Comparison of ENCODE assay signal across 8 mouse cellular contexts in genomic region chr11:102227270-102228190, GRCm38 (mm10). TPM values are rescaled to one million over a fixed set of nuclear protein-coding genes. Genes with fewer than 3 reads are reported as not detected.
DNase-seq lines count a peak whose midpoint lies in the region; ATAC-seq and TF ChIP-seq lines count a peak whose summit lies in the region.

No protein-coding gene starts in this region.

- H3K36me3 ChIP-seq in heart, embryonic 11.5 days (ENCODE audit: control insufficient read depth, insufficient read depth, low read length) = no peaks in the 10 kb centered on the region
- H3K36me3 ChIP-seq in heart, embryonic 16.5 days (ENCODE audit: control insufficient read depth, insufficient read depth) = no peaks in the 10 kb centered on the region; the same call in 1 of the 2 replicates
- 0 out of 2 replicates have a peak, but pooled peaks cover 8% of the 10 kb centered on the region for H3K36me3 ChIP-seq in midbrain, embryonic 12.5 days

- peak overlapping the region; percentile 93 for H3K4me2 ChIP-seq in heart, embryonic 11.5 days
- peak overlapping the region; percentile 81 for H3K4me2 ChIP-seq in heart, embryonic 16.5 days (ENCODE audit: low read depth, low read length)
- peak overlapping the region; percentile 80 for H3K4me2 ChIP-seq in midbrain, embryonic 12.5 days (replicated peaks)

- TF ChIP-seq CTCF in brain, embryonic 14.5 days (IDR thresholded peaks at IDR 0.05; ENCODE audit: borderline replicate concordance, extremely low read depth, insufficient read depth, insufficient read length) = no peak

- no peak for DNase-seq in heart, postnatal 36 days
- DNase-seq in brain, embryonic 14.5 days (ENCODE audit: low read depth) = peak; percentile 93
- no peak for DNase-seq in adrenal gland, adult 18-20 months (ENCODE audit: low spot score in 2 of 2)
- no peak for DNase-seq in left cerebral cortex, postnatal 36 days (ENCODE audit: low spot score in 2 of 2)
- no peak for DNase-seq in gastrocnemius, adult 8-10 months (ENCODE audit: low spot score in 2 of 2)

- 20% methylated on average over 12 of the region's 12 CpGs for WGBS in heart, embryonic 11.5 days (ENCODE audit: insufficient replicate concordance)
- WGBS in heart, embryonic 16.5 days = 30% methylated on average over 12 of the region's 12 CpGs
- WGBS in midbrain, embryonic 12.5 days = 11% methylated on average over 12 of the region's 12 CpGs

- no peaks in the 10 kb centered on the region for H3K27me3 ChIP-seq in heart, embryonic 11.5 days (ENCODE audit: control insufficient read depth, insufficient read depth, low read length)
- H3K27me3 ChIP-seq in heart, embryonic 16.5 days (ENCODE audit: control insufficient read depth, insufficient read depth, low read length) = no peaks in the 10 kb centered on the region
- H3K27me3 ChIP-seq in midbrain, embryonic 12.5 days = no peaks in the 10 kb centered on the region

- no peak for ATAC-seq in heart, embryonic 11.5 days (replicated peaks; ENCODE audit: insufficient number of reproducible peaks, low FRiP score, low TSS enrichment)
- no peak for ATAC-seq in heart, embryonic 16.5 days (replicated peaks; ENCODE audit: extremely low read depth, insufficient read depth, low FRiP score)
- ATAC-seq in midbrain, embryonic 12.5 days (ENCODE audit: low FRiP score, low read depth) = peak; percentile 76

- no peaks in the 10 kb centered on the region for H3K9me3 ChIP-seq in heart, embryonic 11.5 days (replicated peaks; ENCODE audit: control insufficient read depth, low read length)
- H3K9me3 ChIP-seq in heart, embryonic 16.5 days (replicated peaks; ENCODE audit: control insufficient read depth, low read length) = no peaks in the 10 kb centered on the region
- H3K9me3 ChIP-seq in midbrain, embryonic 12.5 days = no peaks in the 10 kb centered on the region

- peak overlapping the region; percentile 29 for H3K9ac ChIP-seq in heart, embryonic 11.5 days (ENCODE audit: low read depth, low read length)
- H3K9ac ChIP-seq in heart, embryonic 16.5 days (ENCODE audit: low read length) = peak overlapping the region; percentile 87; the same call in 1 of the 2 replicates
- H3K9ac ChIP-seq in midbrain, embryonic 12.5 days (replicated peaks) = peak overlapping the region; percentile 91

- no peak for TF ChIP-seq POLR2A in brain, embryonic 14.5 days (IDR thresholded peaks at IDR 0.05; ENCODE audit: borderline replicate concordance, extremely low read depth, insufficient read depth, insufficient read length, poor library complexity, severe bottlenecking)

- peak overlapping the region; percentile 98 for H3K4me3 ChIP-seq in heart, embryonic 11.5 days (ENCODE audit: low read depth, low read length)
- H3K4me3 ChIP-seq in heart, embryonic 16.5 days (ENCODE audit: low read length) = peak overlapping the region; percentile 70
- H3K4me3 ChIP-seq in midbrain, embryonic 12.5 days = peak overlapping the region; percentile 95

- peaks cover 65% of the 10 kb centered on the region for H3K4me1 ChIP-seq in heart, embryonic 11.5 days (ENCODE audit: control insufficient read depth, insufficient read depth, low read length)
- peaks cover 60% of the 10 kb centered on the region for H3K4me1 ChIP-seq in heart, embryonic 16.5 days (ENCODE audit: control insufficient read depth, insufficient read depth, low read length)
- H3K4me1 ChIP-seq in midbrain, embryonic 12.5 days = peaks cover 61% of the 10 kb centered on the region

- intact Hi-C loops in heart, postnatal 36 days (cut with DNase I) = no loop called here
- intact Hi-C loops in left cerebral cortex, postnatal 36 days (cut with DNase I) = loop anchor here (5.0 kb wide), 1 partner anchor 40 kb away; the partner anchor contains the start of genes G6pc3 and Lsm12

- peak overlapping the region; percentile 22; the same call in 1 of the 2 replicates for H3K27ac ChIP-seq in heart, embryonic 11.5 days (ENCODE audit: low read depth, low read length)
- no peak overlapping the region for H3K27ac ChIP-seq in heart, embryonic 16.5 days (ENCODE audit: low read length)
- peak overlapping the region; percentile 95 for H3K27ac ChIP-seq in midbrain, embryonic 12.5 days (replicated peaks)

RNA-seq across cellular contexts. Expression of gene Hdac5, which starts 2.4 kb away (rescaled TPM):
- 42.8 and 45.3 TPM in 2 replicates for polyA plus RNA-seq in heart, embryonic 11.5 days (2014; fragmentation: Nextera tagmentation; extraction: Ambion mirVana)
- 100 to 1,000 TPM; 141 to 143 TPM for total RNA-seq in heart, postnatal 36 days (2021)
- polyA plus RNA-seq in brain, embryonic 14.5 days (2012; rRNA removed) = 147 and 153 TPM in 2 replicates
- 86.7 and 96.4 TPM in 2 replicates for polyA plus RNA-seq in heart, embryonic 16.5 days (2015; fragmentation: Nextera tagmentation; extraction: Ambion mirVana)
- 98.4 and 106 TPM in 2 replicates for polyA plus RNA-seq in midbrain, embryonic 12.5 days (2016; fragmentation: Nextera tagmentation; extraction: Ambion mirVana)
- total RNA-seq in adrenal gland, adult 18-20 months (2021) = 100 to 1,000 TPM in 1 of 2 experiments, 10 to 100 TPM in 1; 79.1 to 115 TPM
- 100 to 1,000 TPM; 270 to 275 TPM for total RNA-seq in left cerebral cortex, postnatal 36 days (2021)
- total RNA-seq in gastrocnemius, adult 8-10 months (2022) = 10 to 100 TPM; 77.5 to 86.2 (median 83.2) TPM

RNA-seq across cellular contexts. Expression of gene BC030867, which starts 21.2 kb away (rescaled TPM):
- polyA plus RNA-seq in heart, embryonic 11.5 days (2014; fragmentation: Nextera tagmentation; extraction: Ambion mirVana) = 12.7 and 13.2 TPM in 2 replicates
- under 1 TPM; 0.14 to 0.25 TPM for total RNA-seq in heart, postnatal 36 days (2021)
- 5.0 and 8.2 TPM in 2 replicates for polyA plus RNA-seq in brain, embryonic 14.5 days (2012; rRNA removed)
- 11.8 and 12.3 TPM in 2 replicates for polyA plus RNA-seq in heart, embryonic 16.5 days (2015; fragmentation: Nextera tagmentation; extraction: Ambion mirVana)
- 11.8 and 15.2 TPM in 2 replicates for polyA plus RNA-seq in midbrain, embryonic 12.5 days (2016; fragmentation: Nextera tagmentation; extraction: Ambion mirVana)
- total RNA-seq in adrenal gland, adult 18-20 months (2021) = under 1 TPM in 1 of 2 experiments, not detected in 1; 0.46 TPM
- total RNA-seq in left cerebral cortex, postnatal 36 days (2021) = 1 to 10 TPM; 1.2 TPM
- not detected for total RNA-seq in gastrocnemius, adult 8-10 months (2022)

RNA-seq across cellular contexts. Expression of gene G6pc3, which starts 38.1 kb away (rescaled TPM):
- 27.9 and 28.7 TPM in 2 replicates for polyA plus RNA-seq in heart, embryonic 11.5 days (2014; fragmentation: Nextera tagmentation; extraction: Ambion mirVana)
- total RNA-seq in heart, postnatal 36 days (2021) = 10 to 100 TPM; 45.1 to 47.3 TPM
- polyA plus RNA-seq in brain, embryonic 14.5 days (2012; rRNA removed) = 56.9 and 67.0 TPM in 2 replicates
- 24.4 and 25.0 TPM in 2 replicates for polyA plus RNA-seq in heart, embryonic 16.5 days (2015; fragmentation: Nextera tagmentation; extraction: Ambion mirVana)
- polyA plus RNA-seq in midbrain, embryonic 12.5 days (2016; fragmentation: Nextera tagmentation; extraction: Ambion mirVana) = 27.6 and 29.7 TPM in 2 replicates
- 100 to 1,000 TPM; 121 to 128 TPM for total RNA-seq in adrenal gland, adult 18-20 months (2021)
- 10 to 100 TPM; 56.1 to 67.2 TPM for total RNA-seq in left cerebral cortex, postnatal 36 days (2021)
- 10 to 100 TPM; 61.5 to 73.2 (median 63.8) TPM for total RNA-seq in gastrocnemius, adult 8-10 months (2022)

RNA-seq across cellular contexts. Expression of gene Asb16, which starts 41.0 kb away (rescaled TPM):
- 0.23 TPM in 1 of 2 replicates, not detected in the other for polyA plus RNA-seq in heart, embryonic 11.5 days (2014; fragmentation: Nextera tagmentation; extraction: Ambion mirVana)
- 1 to 10 TPM in 1 of 2 experiments, under 1 TPM in 1; 0.73 to 1.1 TPM for total RNA-seq in heart, postnatal 36 days (2021)
- polyA plus RNA-seq in brain, embryonic 14.5 days (2012; rRNA removed) = 0.25 and 0.56 TPM in 2 replicates
- 0.08 and 0.09 TPM in 2 replicates for polyA plus RNA-seq in heart, embryonic 16.5 days (2015; fragmentation: Nextera tagmentation; extraction: Ambion mirVana)
- polyA plus RNA-seq in midbrain, embryonic 12.5 days (2016; fragmentation: Nextera tagmentation; extraction: Ambion mirVana) = not detected in 2 replicates
- total RNA-seq in adrenal gland, adult 18-20 months (2021) = under 1 TPM; 0.30 to 0.61 TPM
- 1 to 10 TPM; 1.2 to 1.7 TPM for total RNA-seq in left cerebral cortex, postnatal 36 days (2021)
- total RNA-seq in gastrocnemius, adult 8-10 months (2022) = 10 to 100 TPM; 92.5 to 99.3 (median 93.6) TPM

RNA-seq across cellular contexts. Expression of gene Lsm12, which starts 42.4 kb away (rescaled TPM):
- polyA plus RNA-seq in heart, embryonic 11.5 days (2014; fragmentation: Nextera tagmentation; extraction: Ambion mirVana) = 61.3 and 64.3 TPM in 2 replicates
- 10 to 100 TPM; 44.7 to 52.6 TPM for total RNA-seq in heart, postnatal 36 days (2021)
- 36.5 and 47.6 TPM in 2 replicates for polyA plus RNA-seq in brain, embryonic 14.5 days (2012; rRNA removed)
- polyA plus RNA-seq in heart, embryonic 16.5 days (2015; fragmentation: Nextera tagmentation; extraction: Ambion mirVana) = 60.5 and 77.2 TPM in 2 replicates
- polyA plus RNA-seq in midbrain, embryonic 12.5 days (2016; fragmentation: Nextera tagmentation; extraction: Ambion mirVana) = 112 and 119 TPM in 2 replicates
- 100 to 1,000 TPM in 1 of 2 experiments, 10 to 100 TPM in 1; 83.9 to 102 TPM for total RNA-seq in adrenal gland, adult 18-20 months (2021)
- total RNA-seq in left cerebral cortex, postnatal 36 days (2021) = 10 to 100 TPM; 58.0 to 58.7 TPM
- total RNA-seq in gastrocnemius, adult 8-10 months (2022) = 100 to 1,000 TPM; 108 to 127 (median 111) TPM

Comparison
In these comparisons a context has a peak if more than half of its experiments do, and no peak if none do; other contexts are left out.
1. H3K9ac ChIP-seq: peak in every context shown above with its lines; median percentile 91 in midbrain, embryonic 12.5 days; 87 in heart, embryonic 16.5 days; 29 in heart, embryonic 11.5 days.